Mouse (Mus musculus) thymus, adult 2 months (tissue): Measurements from ENCODE around the gene Tmod3.

ENCODE experiments used
- CTCF ChIP-seq: fragments of 200-500 bp; IDR thresholded peaks from 2 replicates; pipeline ENCODE4 v1.5.1; 2012; ENCODE audit warnings: mild to moderate bottlenecking, control low read depth, low read length, moderate library complexity, borderline replicate concordance; ENCODE audit not compliant: control insufficient read depth, poor library complexity, insufficient read depth; ENCODE audit errors: extremely low read depth
- POLR2A ChIP-seq: fragments of 200-500 bp; IDR thresholded peaks from 2 replicates; pipeline ENCODE4 v1.6.1; 2012; ENCODE audit warnings: mild to moderate bottlenecking, low read length, control low read depth, moderate library complexity; ENCODE audit not compliant: control insufficient read depth, poor library complexity, insufficient read depth; ENCODE audit errors: extremely low read depth

DNA sequence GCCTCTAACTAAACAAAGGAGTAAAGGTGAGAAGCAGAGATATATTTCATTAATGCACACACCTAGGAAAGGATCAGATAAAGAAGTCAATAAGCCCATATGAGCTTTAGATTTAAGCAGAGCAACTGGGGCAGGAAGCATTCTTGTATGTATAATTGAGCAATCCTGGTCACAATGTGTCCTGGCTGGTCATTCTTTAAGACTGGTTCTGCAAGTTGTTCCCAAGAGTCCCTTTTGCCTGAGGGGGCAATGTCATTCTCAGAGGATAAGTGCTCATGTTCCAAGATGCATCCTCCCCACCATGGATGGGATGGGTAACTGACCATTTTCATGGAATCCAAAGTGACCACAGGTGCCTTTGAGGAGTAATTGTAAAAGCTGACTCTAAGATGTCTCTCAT, 896 bp upstream of the Tmod3 start:
- TF ChIP-seq CTCF: no peak
- no peak for TF ChIP-seq POLR2A
